Mouse (Mus musculus) megakaryocyte, embryonic 14.5 days (primary cell): ENCODE data around the gene Prcd. TPM values are rescaled to one million over a fixed set of nuclear protein-coding genes. Genes with fewer than 3 reads are reported as not detected.

Experiments used
- H3K27me3 ChIP-seq: replicated peaks from 2 replicates; pipeline ENCODE3; 2012; ENCODE audit warnings: inconsistent platforms
- H3K36me3 ChIP-seq: replicated peaks from 2 replicates; pipeline ENCODE3; 2012; ENCODE audit warnings: low read length, inconsistent platforms, mixed read lengths
- H3K4me1 ChIP-seq: 2 replicates; pipeline ENCODE4 v1.6.1; 2012; ENCODE audit warnings: inconsistent platforms
- H3K4me3 ChIP-seq: replicated peaks from 2 replicates; pipeline ENCODE3; 2012; ENCODE audit warnings: moderate library complexity, mild to moderate bottlenecking, inconsistent platforms
- H3K9me3 ChIP-seq: 2 replicates; pipeline ENCODE4 v1.6.1; 2012; ENCODE audit warnings: inconsistent platforms
- FLI1 ChIP-seq: IDR thresholded peaks from 2 replicates; pipeline ENCODE4 v1.6.1; 2012; ENCODE audit warnings: low read length, inconsistent platforms, mixed read lengths
- GATA1 ChIP-seq: IDR thresholded peaks from 3 replicates; pipeline ENCODE4 v1.6.1; 2012; ENCODE audit warnings: mixed read lengths, low read length, inconsistent platforms, borderline replicate concordance
- polyA plus RNA-seq: library from polyadenylated mRNA; stranded (reverse); fragments of >175 nt; gene quantifications from 2 replicates; pipeline ENCODE4 v1.2.3, GENCODE M21; 2012; ENCODE audit warnings: low replicate concordance; ENCODE audit not compliant: insufficient read depth

The Prcd gene
- polyA plus RNA-seq, 1 experiment, result not detected

DNA sequence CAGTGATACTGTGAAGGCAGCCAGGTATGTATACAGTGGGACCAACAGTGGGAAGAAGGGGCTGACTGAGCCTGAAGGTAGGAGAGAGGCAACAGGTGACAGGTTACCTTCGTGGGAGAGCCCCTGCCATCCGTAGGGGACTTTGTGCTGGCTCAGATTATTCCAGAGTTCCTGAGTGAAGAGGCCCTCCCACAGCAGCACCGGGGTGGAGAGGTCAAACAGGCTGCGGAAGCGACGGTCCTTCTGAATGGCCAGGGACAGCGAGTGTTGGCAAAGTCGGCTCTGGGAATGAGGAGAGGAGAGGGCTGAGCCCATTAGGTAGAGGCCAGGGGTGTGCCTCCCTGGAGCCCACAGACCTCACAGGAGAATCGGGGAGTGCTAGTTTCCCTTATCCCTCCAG lies 32.4 kb downstream of the Prcd start:
- Histone ChIP-seq H3K27me3 (peaks cover 2% of the 10 kb centered on the region), H3K9me3 (no peaks in the 10 kb centered on the region), H3K4me3 (no peak overlapping the region), H3K36me3 (peaks cover 56% of the 10 kb centered on the region), H3K4me1 (peaks cover 28% of the 10 kb centered on the region)
- TF ChIP-seq FLI1 (no peak), GATA1 (no peak)

DNA sequence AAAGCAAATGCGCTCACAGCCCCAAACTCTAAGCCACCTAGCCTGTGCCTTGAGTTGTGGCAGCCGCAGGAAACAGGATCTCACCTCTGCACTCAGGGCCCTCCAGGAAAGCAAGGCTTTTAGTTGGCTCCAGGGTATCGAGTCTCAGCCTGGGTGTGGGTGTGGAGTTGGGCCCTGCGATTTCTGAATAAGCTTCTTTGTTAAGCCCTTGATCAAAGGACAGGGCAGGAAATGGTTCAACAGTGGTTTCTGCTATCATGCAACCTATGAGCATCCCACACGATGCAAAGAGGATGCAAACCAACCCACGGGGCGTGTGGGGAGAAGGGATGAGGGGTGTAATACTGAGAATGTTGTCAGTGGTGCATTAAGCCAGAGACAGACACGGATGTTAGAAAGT lies 34.6 kb downstream of the Prcd start:
- peaks cover 21% of the 10 kb centered on the region for H3K4me1 ChIP-seq
- peaks cover 6% of the 10 kb centered on the region for H3K27me3 ChIP-seq
- H3K4me3 ChIP-seq, result no peak overlapping the region
- peaks cover 42% of the 10 kb centered on the region for H3K36me3 ChIP-seq
- no peak for TF ChIP-seq FLI1
- no peak for TF ChIP-seq GATA1
- peaks cover 3% of the 10 kb centered on the region; the same call in 1 of the 2 replicates for H3K9me3 ChIP-seq

DNA sequence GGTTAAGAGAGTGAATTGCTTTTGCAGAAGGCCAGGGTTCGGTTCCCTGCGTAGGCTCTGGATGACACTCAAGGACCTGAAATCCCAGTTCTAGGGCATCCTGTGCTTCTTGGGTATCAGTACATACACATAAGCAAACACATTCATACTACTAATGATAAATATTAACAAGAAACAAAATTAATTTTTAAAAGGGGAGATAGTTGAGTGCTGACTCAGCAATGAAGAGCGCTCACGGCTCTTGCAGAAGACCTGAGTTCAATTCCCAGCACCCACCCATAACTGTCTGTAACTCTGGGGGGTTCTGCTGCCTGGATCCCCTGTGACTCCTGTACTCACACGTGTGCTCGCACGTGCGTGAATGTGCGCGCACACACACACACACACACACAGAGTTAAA lies 36.3 kb downstream of the Prcd start:
- peaks cover 20% of the 10 kb centered on the region for H3K4me1 ChIP-seq
- no peak overlapping the region for H3K4me3 ChIP-seq
- H3K9me3 ChIP-seq, result peaks cover 3% of the 10 kb centered on the region; the same call in 1 of the 2 replicates
- TF ChIP-seq GATA1, result no peak
- no peak for TF ChIP-seq FLI1
- H3K27me3 ChIP-seq, result peaks cover 21% of the 10 kb centered on the region
- H3K36me3 ChIP-seq, result peaks cover 27% of the 10 kb centered on the region

DNA sequence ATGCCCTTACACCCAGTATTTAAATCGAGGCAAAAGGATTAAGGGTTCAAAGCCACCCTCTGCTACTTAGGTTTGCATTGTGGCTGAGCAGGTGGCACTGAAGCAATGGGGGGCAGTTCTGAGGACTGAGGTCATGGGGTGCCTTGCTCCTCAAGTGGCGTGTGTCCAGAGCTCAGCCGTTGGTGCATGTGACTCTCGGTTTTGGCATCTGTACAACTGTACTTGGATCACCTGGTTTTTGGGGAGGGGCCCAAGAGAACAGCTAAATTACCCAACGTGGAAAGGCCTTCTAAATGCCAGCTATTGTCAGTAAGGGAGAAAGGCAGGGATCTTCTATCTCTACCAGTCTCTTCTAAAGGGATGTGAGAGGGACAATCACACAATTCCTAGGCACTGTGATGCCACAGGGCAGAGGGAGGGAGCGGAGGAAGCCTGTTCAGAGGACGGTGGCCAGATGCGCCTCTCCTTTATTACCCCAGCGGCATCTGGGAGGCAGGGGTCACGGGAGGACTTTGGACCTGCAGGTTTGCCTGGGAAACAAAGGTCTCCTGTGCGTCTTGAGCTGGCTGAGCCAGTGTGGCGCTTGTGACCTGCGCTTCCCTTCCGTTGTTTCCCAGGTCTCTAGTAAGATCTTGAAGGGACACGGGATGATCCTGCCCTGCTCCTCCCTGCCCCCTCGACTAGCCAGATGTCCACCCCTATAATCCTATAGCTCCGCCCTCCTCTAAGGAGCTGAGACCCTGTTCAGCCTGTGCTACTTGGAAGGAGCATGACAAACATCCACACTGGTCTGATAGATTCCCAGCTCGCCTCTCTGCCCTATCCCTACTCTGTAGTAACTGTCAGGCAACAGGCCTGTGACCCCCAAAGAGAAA lies 37.6 kb downstream of the Prcd start:
- Histone ChIP-seq H3K4me1 (peaks cover 23% of the 10 kb centered on the region), H3K27me3 (peaks cover 34% of the 10 kb centered on the region), H3K36me3 (peaks cover 14% of the 10 kb centered on the region), H3K9me3 (peaks cover 3% of the 10 kb centered on the region; the same call in 1 of the 2 replicates), H3K4me3 (no peak overlapping the region)
- no peak for TF ChIP-seq FLI1
- no peak for TF ChIP-seq GATA1

DNA sequence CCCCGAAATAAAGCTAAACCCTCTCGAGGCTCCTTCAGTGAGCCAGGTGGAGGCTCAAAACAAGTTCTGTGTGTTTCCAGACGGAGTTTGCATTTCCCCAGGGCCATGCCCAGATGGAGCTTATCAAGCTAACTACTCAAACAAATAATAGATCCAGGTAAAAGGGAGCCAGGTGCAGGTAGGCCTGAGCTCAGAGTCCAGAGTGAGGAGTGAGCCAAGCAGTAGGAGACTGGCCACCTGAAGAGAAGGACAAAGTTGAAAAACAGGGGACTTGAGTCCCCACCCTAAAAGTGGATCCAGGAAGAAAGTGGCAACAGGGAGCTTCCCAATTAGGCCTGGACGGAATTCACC lies 40.5 kb downstream of the Prcd start:
- Histone ChIP-seq H3K4me1 (peaks cover 9% of the 10 kb centered on the region), H3K27me3 (peaks cover 60% of the 10 kb centered on the region), H3K4me3 (no peak overlapping the region), H3K36me3 (peaks cover 10% of the 10 kb centered on the region), H3K9me3 (peaks cover 3% of the 10 kb centered on the region; the same call in 1 of the 2 replicates)
- TF ChIP-seq FLI1, result no peak
- TF ChIP-seq GATA1, result no peak

DNA sequence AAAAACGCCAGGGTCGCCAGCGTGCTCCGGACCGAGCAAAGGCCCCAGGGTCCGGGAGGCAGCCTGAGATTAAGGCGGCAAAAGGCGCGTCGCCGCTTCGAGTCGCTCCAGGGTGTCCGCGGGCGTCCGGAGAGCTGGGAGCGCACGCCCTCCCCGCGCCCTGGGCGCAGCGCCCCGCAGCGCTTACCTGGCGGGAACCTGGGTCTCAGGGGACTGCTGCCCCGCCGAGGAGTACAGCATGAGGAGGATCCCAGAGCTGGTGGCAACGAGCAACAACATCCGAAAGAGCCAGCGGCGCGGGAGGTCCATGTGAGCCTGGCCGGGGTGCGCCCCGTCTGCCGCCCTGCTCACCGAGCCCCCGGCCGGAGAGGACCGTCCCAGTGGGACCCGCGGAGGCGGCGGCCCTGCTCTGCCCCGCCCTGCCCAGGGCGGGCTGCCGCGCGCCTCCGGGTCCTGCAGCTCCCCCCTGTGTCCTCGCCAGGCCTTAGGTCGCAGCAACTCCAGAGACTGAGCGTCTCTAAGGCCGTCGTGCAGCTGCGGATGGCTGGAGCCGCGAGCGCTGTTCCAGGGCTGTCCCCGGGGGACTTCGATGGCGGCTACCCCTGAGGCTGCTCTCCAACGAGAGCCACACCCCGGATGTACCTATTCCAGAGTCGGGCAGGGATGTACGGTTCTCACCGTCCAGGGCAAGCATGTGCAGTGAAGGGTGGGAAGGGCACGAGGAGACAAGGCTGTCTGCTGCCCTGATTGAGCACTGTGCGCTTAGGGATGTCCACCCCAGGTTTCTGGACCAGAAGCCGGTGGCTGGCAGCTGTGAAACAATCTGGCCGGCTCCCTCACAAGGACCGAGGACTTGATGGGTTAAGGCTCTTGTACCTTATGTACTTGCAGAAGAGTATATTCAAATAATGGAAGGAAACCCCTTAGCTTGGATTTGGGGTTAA lies 41.2 kb downstream of the Prcd start:
- Histone ChIP-seq H3K36me3 (peaks cover 10% of the 10 kb centered on the region), H3K4me1 (peaks cover 9% of the 10 kb centered on the region), H3K27me3 (peaks cover 60% of the 10 kb centered on the region), H3K4me3 (peak overlapping the region; percentile 53), H3K9me3 (peaks cover 3% of the 10 kb centered on the region; the same call in 1 of the 2 replicates)
- TF ChIP-seq GATA1 (no peak), FLI1 (no peak)

DNA sequence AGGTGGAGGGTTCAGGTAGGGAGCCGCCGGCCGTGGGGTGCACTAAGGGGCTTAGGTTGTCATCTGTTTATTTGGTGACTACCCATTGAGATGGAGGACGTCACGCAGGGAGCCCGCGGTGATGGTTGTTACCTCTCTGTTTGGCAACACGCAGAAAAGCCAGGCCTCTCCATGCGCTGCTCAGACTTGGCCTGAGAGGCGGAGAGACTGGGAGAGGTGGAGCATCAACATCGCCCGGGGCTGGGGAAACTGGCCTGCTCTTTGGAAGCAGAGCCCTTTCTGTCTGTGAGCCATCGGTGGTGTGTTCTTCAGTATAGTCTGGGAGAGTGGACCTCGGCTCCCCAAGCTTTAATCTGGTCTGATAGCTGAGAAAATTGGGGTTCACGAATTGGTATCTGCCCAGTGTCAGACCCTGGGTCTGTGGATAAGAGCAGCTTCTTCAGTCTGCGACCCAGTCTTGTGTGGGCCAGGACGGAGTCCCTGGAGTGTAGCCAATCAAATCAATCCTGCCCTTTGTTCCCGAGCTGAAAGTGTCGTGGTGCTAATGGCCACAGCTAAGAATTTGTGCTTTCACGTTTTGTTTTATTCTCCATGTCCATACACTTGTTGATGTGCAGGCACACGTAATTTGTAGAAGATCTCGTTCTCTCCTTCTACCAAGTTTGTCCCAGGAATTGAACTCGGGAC lies 42.0 kb downstream of the Prcd start:
- no peak for TF ChIP-seq FLI1
- H3K9me3 ChIP-seq, result peaks cover 4% of the 10 kb centered on the region; the same call in 1 of the 2 replicates
- H3K4me3 ChIP-seq, result no peak overlapping the region
- H3K4me1 ChIP-seq, result peaks cover 9% of the 10 kb centered on the region
- H3K36me3 ChIP-seq, result peaks cover 10% of the 10 kb centered on the region
- peaks cover 60% of the 10 kb centered on the region for H3K27me3 ChIP-seq

DNA sequence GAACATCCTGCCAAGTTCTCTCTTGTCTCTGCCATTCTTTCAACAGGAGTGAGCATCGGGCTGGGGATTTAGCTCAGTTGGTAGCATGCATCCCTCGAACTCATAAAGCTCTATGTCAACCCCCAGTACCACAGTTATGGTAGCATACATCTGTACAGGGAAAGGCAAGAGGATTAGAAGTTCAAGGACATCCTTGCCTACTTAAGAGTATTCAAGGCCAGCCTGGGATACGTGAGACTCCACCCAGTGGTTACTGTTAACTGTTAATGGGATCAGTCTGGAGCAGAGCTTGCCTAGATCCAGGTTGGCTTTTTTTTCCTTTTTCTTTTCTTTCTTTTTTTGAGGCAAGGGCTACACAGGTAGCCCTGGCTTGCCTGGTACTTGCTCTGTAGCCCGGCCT lies 43.1 kb downstream of the Prcd start:
- peaks cover 6% of the 10 kb centered on the region; the same call in 1 of the 2 replicates for H3K9me3 ChIP-seq
- H3K4me3 ChIP-seq, result no peak overlapping the region
- H3K27me3 ChIP-seq, result peaks cover 62% of the 10 kb centered on the region
- peaks cover 4% of the 10 kb centered on the region for H3K36me3 ChIP-seq
- TF ChIP-seq GATA1, result no peak
- no peak for TF ChIP-seq FLI1
- peaks cover 14% of the 10 kb centered on the region for H3K4me1 ChIP-seq

DNA sequence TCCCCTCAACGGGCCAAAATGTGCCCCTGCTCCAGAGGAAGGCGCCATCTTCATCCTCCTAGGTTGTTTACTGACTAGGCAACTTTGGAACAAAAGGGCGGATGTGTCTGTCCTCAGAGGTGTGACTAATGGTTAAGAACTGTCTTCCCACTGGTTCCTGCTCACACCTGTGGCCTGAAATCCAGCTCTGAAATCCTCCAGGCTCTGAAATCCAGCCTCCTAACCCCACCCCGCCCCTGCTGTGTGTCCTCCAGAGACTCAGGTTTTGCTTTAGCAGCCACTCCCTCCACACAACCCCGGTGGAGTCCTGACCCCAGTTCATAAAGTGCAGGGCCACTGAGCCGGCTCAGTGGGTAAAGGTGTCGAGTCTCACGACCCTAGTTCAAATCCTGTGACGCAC lies 44.2 kb downstream of the Prcd start:
- Histone ChIP-seq H3K4me3 (no peak overlapping the region), H3K9me3 (peaks cover 4% of the 10 kb centered on the region; the same call in 1 of the 2 replicates), H3K36me3 (peaks cover 2% of the 10 kb centered on the region), H3K27me3 (peaks cover 64% of the 10 kb centered on the region), H3K4me1 (peaks cover 18% of the 10 kb centered on the region)
- no peak for TF ChIP-seq GATA1
- no peak for TF ChIP-seq FLI1

DNA sequence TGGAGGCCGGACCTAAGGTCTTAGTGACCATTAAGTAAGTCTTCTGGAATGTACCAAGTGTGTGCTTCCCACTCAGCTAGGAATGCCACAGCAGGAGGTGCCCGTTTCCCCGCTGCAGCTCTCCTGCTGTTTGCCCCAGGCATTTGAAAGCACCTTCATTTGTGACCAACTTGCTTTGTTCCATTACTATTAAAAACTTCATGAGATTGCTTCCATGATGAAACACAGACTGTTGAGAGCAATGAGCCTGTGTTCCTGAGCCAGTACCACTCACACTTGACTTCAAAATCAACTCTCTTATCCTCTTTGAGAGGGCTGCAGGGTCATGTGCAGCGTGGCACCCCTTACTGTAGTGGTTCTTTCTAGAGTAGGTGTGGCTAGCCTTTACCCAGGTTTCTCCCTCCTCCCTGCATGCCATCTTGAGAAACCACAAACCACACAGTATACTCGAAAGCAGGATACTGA lies 48.1 kb downstream of the Prcd start:
- H3K9me3 ChIP-seq, result peaks cover 4% of the 10 kb centered on the region; the same call in 1 of the 2 replicates
- no peak for TF ChIP-seq FLI1
- no peak for TF ChIP-seq GATA1

More for the DNA sequence above, 48.1 kb downstream of the Prcd start:
- Histone ChIP-seq H3K4me3 (no peak overlapping the region), H3K27me3 (peaks cover 34% of the 10 kb centered on the region), H3K4me1 (peaks cover 9% of the 10 kb centered on the region), H3K36me3 (no peaks in the 10 kb centered on the region)
